Mouse (Mus musculus): ENCODE measurements around the gene Gse1.
A peak's percentile ranks its signal among the peaks of the same experiment; 100 is the strongest.

Gene Gse1

GRCm38 (mm10) chr8:120536306-120537206 lies 308.3 kb downstream of the Gse1 start:
- peak; percentile 49 for DNase-seq (ENCODE audit: low read depth)

- no peak for DNase-seq (ENCODE audit: low read depth)
Measured at GRCm38 (mm10) chr8:120537207-120537817, 309.1 kb downstream of the Gse1 start.

GRCm38 (mm10) chr8:120537818-120538396 lies 309.7 kb downstream of the Gse1 start:
- peak; percentile 20 for DNase-seq (ENCODE audit: low read depth)

- peak; percentile 91 for DNase-seq (ENCODE audit: low read depth)
Measured at GRCm38 (mm10) chr8:120538397-120539240, 310.4 kb downstream of the Gse1 start.

GRCm38 (mm10) chr8:120539381-120539774 lies 311.1 kb downstream of the Gse1 start:
- peak; percentile 47 for DNase-seq (ENCODE audit: low read depth)

GRCm38 (mm10) chr8:120539775-120540625 lies 311.7 kb downstream of the Gse1 start:
- DNase-seq (ENCODE audit: low read depth): no peak

GRCm38 (mm10) chr8:120542995-120543394 lies 314.7 kb downstream of the Gse1 start:
- no peak for DNase-seq (ENCODE audit: low read depth)

GRCm38 (mm10) chr8:120543416-120544055 lies 315.3 kb downstream of the Gse1 start:
- peak; percentile 21 for DNase-seq (ENCODE audit: low read depth)

- no peak for DNase-seq (ENCODE audit: low read depth)
Measured at GRCm38 (mm10) chr8:120544155-120544554, 315.9 kb downstream of the Gse1 start.

- DNase-seq (ENCODE audit: low read depth): no peak
Measured at GRCm38 (mm10) chr8:120547562-120547961, 319.3 kb downstream of the Gse1 start.

GRCm38 (mm10) chr8:120548313-120548761 lies 320.1 kb downstream of the Gse1 start:
- no peak for DNase-seq (ENCODE audit: low read depth)

GRCm38 (mm10) chr8:120549321-120549921 lies 321.2 kb downstream of the Gse1 start:
- DNase-seq (ENCODE audit: low read depth): no peak

GRCm38 (mm10) chr8:120549922-120550321 lies 321.7 kb downstream of the Gse1 start:
- DNase-seq (ENCODE audit: low read depth): no peak

- DNase-seq (ENCODE audit: low read depth): no peak
Measured at GRCm38 (mm10) chr8:120550430-120550829, 322.2 kb downstream of the Gse1 start.

GRCm38 (mm10) chr8:120550937-120551676 lies 322.9 kb downstream of the Gse1 start:
- DNase-seq (ENCODE audit: low read depth): no peak

- no peak for DNase-seq (ENCODE audit: low read depth)
Measured at GRCm38 (mm10) chr8:120551677-120551980, 323.4 kb downstream of the Gse1 start.

- DNase-seq (ENCODE audit: low read depth): no peak
Measured at GRCm38 (mm10) chr8:120552509-120552908, 324.3 kb downstream of the Gse1 start.

- DNase-seq (ENCODE audit: low read depth): no peak
Measured at GRCm38 (mm10) chr8:120553441-120554123, 325.3 kb downstream of the Gse1 start.

- no peak for DNase-seq (ENCODE audit: low read depth)
Measured at GRCm38 (mm10) chr8:120554466-120555039, 326.3 kb downstream of the Gse1 start.

All from fibroblast of lung, adult 2 months (primary cell).